Mouse (Mus musculus): Measurements from ENCODE around the gene Odf3. TPM values are rescaled to one million over a fixed set of nuclear protein-coding genes. Genes with fewer than 3 reads are reported as not detected.
A peak's percentile ranks its signal among the peaks of the same experiment; 100 is the strongest.

Gene Odf3
- polyA plus RNA-seq, 1 experiment from 2014 or later = not detected

GRCm38 (mm10) chr7:140853386-140853785 is 5.8 kb downstream of the Odf3 start:
- H3K4me3 ChIP-seq (ENCODE audit: low read depth, low read length) = no peak overlapping the region
- H3K27ac ChIP-seq (ENCODE audit: low read depth, low read length) = no peak overlapping the region
- DNase-seq (ENCODE audit: low spot score) (no peak), ATAC-seq (ENCODE audit: insufficient read depth, low FRiP score, low TSS enrichment) (no peak)
- H3K36me3 ChIP-seq (ENCODE audit: control insufficient read depth, insufficient read depth, low read length) = peaks cover 10% of the 10 kb centered on the region
- no peaks in the 10 kb centered on the region for H3K9me3 ChIP-seq (ENCODE audit: control insufficient read depth, low read length)
- 82% methylated on average over 9 of the region's 9 CpGs for WGBS
- H3K4me2 ChIP-seq (ENCODE audit: low read depth) = no peak overlapping the region
- H3K27me3 ChIP-seq (ENCODE audit: control insufficient read depth, insufficient read depth, low read length) = no peaks in the 10 kb centered on the region
- no peak overlapping the region for H3K9ac ChIP-seq (ENCODE audit: low read length)
- H3K4me1 ChIP-seq (ENCODE audit: control insufficient read depth, insufficient read depth, low read length) = peaks cover 15% of the 10 kb centered on the region

GRCm38 (mm10) chr7:140854483-140854882 is 6.9 kb downstream of the Odf3 start:
- Histone ChIP-seq H3K9ac (ENCODE audit: low read length) (no peak overlapping the region), H3K27me3 (ENCODE audit: control insufficient read depth, insufficient read depth, low read length) (no peaks in the 10 kb centered on the region), H3K4me2 (ENCODE audit: low read depth) (no peak overlapping the region), H3K4me1 (ENCODE audit: control insufficient read depth, insufficient read depth, low read length) (peaks cover 21% of the 10 kb centered on the region), H3K9me3 (ENCODE audit: control insufficient read depth, low read length) (no peaks in the 10 kb centered on the region), H3K36me3 (ENCODE audit: control insufficient read depth, insufficient read depth, low read length) (peaks cover 10% of the 10 kb centered on the region), H3K4me3 (ENCODE audit: low read depth, low read length) (no peak overlapping the region), H3K27ac (ENCODE audit: low read depth, low read length) (no peak overlapping the region)
- WGBS = 93% methylated on average over 18 of the region's 18 CpGs
- ATAC-seq (ENCODE audit: insufficient read depth, low FRiP score, low TSS enrichment) (no peak), DNase-seq (ENCODE audit: low spot score) (no peak)

- Histone ChIP-seq H3K4me3 (ENCODE audit: low read depth, low read length) (peak overlapping the region; percentile 57), H3K4me1 (ENCODE audit: control insufficient read depth, insufficient read depth, low read length) (peaks cover 21% of the 10 kb centered on the region), H3K4me2 (ENCODE audit: low read depth) (peak overlapping the region; percentile 99), H3K9ac (ENCODE audit: low read length) (peak overlapping the region; percentile 85), H3K9me3 (ENCODE audit: control insufficient read depth, low read length) (no peaks in the 10 kb centered on the region), H3K27ac (ENCODE audit: low read depth, low read length) (no peak overlapping the region), H3K27me3 (ENCODE audit: control insufficient read depth, insufficient read depth, low read length) (no peaks in the 10 kb centered on the region), H3K36me3 (ENCODE audit: control insufficient read depth, insufficient read depth, low read length) (peaks cover 10% of the 10 kb centered on the region)
- DNase-seq (ENCODE audit: low spot score) (no peak), ATAC-seq (ENCODE audit: insufficient read depth, low FRiP score, low TSS enrichment) (no peak)
- 78% methylated on average over 9 of the region's 9 CpGs for WGBS
Measured at GRCm38 (mm10) chr7:140855181-140855580, 7.6 kb downstream of the Odf3 start.

GRCm38 (mm10) chr7:140855860-140856784 is 8.5 kb downstream of the Odf3 start, which contains the start of gene Gm45785:
TSS of gene Gm45785 (minus strand) at chr7:140856331.
- peak; percentile 78 for ATAC-seq (ENCODE audit: insufficient read depth, low FRiP score, low TSS enrichment)
- Histone ChIP-seq H3K9me3 (ENCODE audit: control insufficient read depth, low read length) (no peaks in the 10 kb centered on the region), H3K36me3 (ENCODE audit: control insufficient read depth, insufficient read depth, low read length) (peaks cover 10% of the 10 kb centered on the region), H3K4me2 (ENCODE audit: low read depth) (peak within 1 kb of the TSS; percentile 99), H3K9ac (ENCODE audit: low read length) (peak within 1 kb of the TSS; percentile 85), H3K27me3 (ENCODE audit: control insufficient read depth, insufficient read depth, low read length) (no peaks in the 10 kb centered on the region), H3K4me1 (ENCODE audit: control insufficient read depth, insufficient read depth, low read length) (peaks cover 21% of the 10 kb centered on the region), H3K4me3 (ENCODE audit: low read depth, low read length) (peak within 1 kb of the TSS; percentile 57), H3K27ac (ENCODE audit: low read depth, low read length) (peak within 1 kb of the TSS; percentile 86)
- WGBS = 2% methylated on average over 51 of the region's 51 CpGs
- DNase-seq (ENCODE audit: low spot score) = peak; percentile 90

- Histone ChIP-seq H3K4me2 (ENCODE audit: low read depth) (peak within 1 kb of the TSS; percentile 99), H3K27ac (ENCODE audit: low read depth, low read length) (peak within 1 kb of the TSS; percentile 86), H3K9ac (ENCODE audit: low read length) (peak within 1 kb of the TSS; percentile 85), H3K4me3 (ENCODE audit: low read depth, low read length) (peak within 1 kb of the TSS; percentile 57), H3K4me1 (ENCODE audit: control insufficient read depth, insufficient read depth, low read length) (peaks cover 21% of the 10 kb centered on the region), H3K27me3 (ENCODE audit: control insufficient read depth, insufficient read depth, low read length) (no peaks in the 10 kb centered on the region), H3K9me3 (ENCODE audit: control insufficient read depth, low read length) (no peaks in the 10 kb centered on the region), H3K36me3 (ENCODE audit: control insufficient read depth, insufficient read depth, low read length) (peaks cover 14% of the 10 kb centered on the region)
- DNase-seq (ENCODE audit: low spot score) (peak; percentile 82), ATAC-seq (ENCODE audit: insufficient read depth, low FRiP score, low TSS enrichment) (peak; percentile 63)
- WGBS = under 1% methylated on average over 49 of the region's 50 CpGs
Measured at GRCm38 (mm10) chr7:140856785-140857549, 9.4 kb downstream of the Odf3 start, which contains the start of gene Ric8a. TSS of gene Ric8a (plus strand) at chr7:140856957.

GRCm38 (mm10) chr7:140857550-140858505 is 10.2 kb downstream of the Odf3 start, which contains the start of gene Bet1l:
TSS of gene Bet1l (minus strand) at chr7:140857577.
- H3K27ac ChIP-seq (ENCODE audit: low read depth, low read length) = peak within 1 kb of the TSS; percentile 86
- no peaks in the 10 kb centered on the region for H3K9me3 ChIP-seq (ENCODE audit: control insufficient read depth, low read length)
- H3K4me2 ChIP-seq (ENCODE audit: low read depth) = peak within 1 kb of the TSS; percentile 99
- no peaks in the 10 kb centered on the region for H3K27me3 ChIP-seq (ENCODE audit: control insufficient read depth, insufficient read depth, low read length)
- peaks cover 21% of the 10 kb centered on the region for H3K4me1 ChIP-seq (ENCODE audit: control insufficient read depth, insufficient read depth, low read length)
- peak within 1 kb of the TSS; percentile 57 for H3K4me3 ChIP-seq (ENCODE audit: low read depth, low read length)
- DNase-seq (ENCODE audit: low spot score) (no peak), ATAC-seq (ENCODE audit: insufficient read depth, low FRiP score, low TSS enrichment) (peak; percentile 22; the same call in 1 of the 2 replicates)
- peak within 1 kb of the TSS; percentile 85 for H3K9ac ChIP-seq (ENCODE audit: low read length)
- peaks cover 17% of the 10 kb centered on the region; the same call in 1 of the 2 replicates for H3K36me3 ChIP-seq (ENCODE audit: control insufficient read depth, insufficient read depth, low read length)
- whole genome bisulfite sequencing = 43% methylated on average over 40 of the region's 40 CpGs

- ATAC-seq (ENCODE audit: insufficient read depth, low FRiP score, low TSS enrichment) (no peak), DNase-seq (ENCODE audit: low spot score) (no peak)
- H3K9ac ChIP-seq (ENCODE audit: low read length) = peak overlapping the region; percentile 85
- 97% methylated on average over 8 of the region's 8 CpGs for WGBS
- H3K27me3 ChIP-seq (ENCODE audit: control insufficient read depth, insufficient read depth, low read length) = no peaks in the 10 kb centered on the region
- H3K9me3 ChIP-seq (ENCODE audit: control insufficient read depth, low read length) = no peaks in the 10 kb centered on the region
- no peak overlapping the region for H3K27ac ChIP-seq (ENCODE audit: low read depth, low read length)
- peak overlapping the region; percentile 13; the same call in 1 of the 2 replicates for H3K4me3 ChIP-seq (ENCODE audit: low read depth, low read length)
- H3K4me1 ChIP-seq (ENCODE audit: control insufficient read depth, insufficient read depth, low read length) = peaks cover 21% of the 10 kb centered on the region
- peaks cover 17% of the 10 kb centered on the region; the same call in 1 of the 2 replicates for H3K36me3 ChIP-seq (ENCODE audit: control insufficient read depth, insufficient read depth, low read length)
- peak overlapping the region; percentile 99 for H3K4me2 ChIP-seq (ENCODE audit: low read depth)
Measured at GRCm38 (mm10) chr7:140858746-140859145, 11.1 kb downstream of the Odf3 start.

- Histone ChIP-seq H3K4me1 (ENCODE audit: control insufficient read depth, insufficient read depth, low read length) (peaks cover 19% of the 10 kb centered on the region), H3K4me3 (ENCODE audit: low read depth, low read length) (no peak overlapping the region), H3K27ac (ENCODE audit: low read depth, low read length) (no peak overlapping the region), H3K9ac (ENCODE audit: low read length) (no peak overlapping the region), H3K27me3 (ENCODE audit: control insufficient read depth, insufficient read depth, low read length) (no peaks in the 10 kb centered on the region), H3K4me2 (ENCODE audit: low read depth) (no peak overlapping the region), H3K9me3 (ENCODE audit: control insufficient read depth, low read length) (no peaks in the 10 kb centered on the region), H3K36me3 (ENCODE audit: control insufficient read depth, insufficient read depth, low read length) (peaks cover 15% of the 10 kb centered on the region; the same call in 1 of the 2 replicates)
- no peak for DNase-seq (ENCODE audit: low spot score)
- ATAC-seq (ENCODE audit: insufficient read depth, low FRiP score, low TSS enrichment) = no peak
- WGBS = 81% methylated on average over 6 of the region's 6 CpGs
Measured at GRCm38 (mm10) chr7:140859997-140860396, 12.4 kb downstream of the Odf3 start.
